Mouse (Mus musculus) telencephalon, adult 2 months (tissue): ENCODE data around the gene Acot1.
A peak's percentile ranks its signal among the peaks of the same experiment; 100 is the strongest.
"Not testable (repeated sequence)": the region's sequence is repeated elsewhere in the genome, so short reads cannot be mapped to it uniquely, and the experiment has no call there.

Source experiments
- DNase-seq: peaks from one replicate; pipeline ENCODE4 v3.0.0-alpha.2; 2011; ENCODE audit warnings: low read depth, low spot score

Gene Acot1

DNA sequence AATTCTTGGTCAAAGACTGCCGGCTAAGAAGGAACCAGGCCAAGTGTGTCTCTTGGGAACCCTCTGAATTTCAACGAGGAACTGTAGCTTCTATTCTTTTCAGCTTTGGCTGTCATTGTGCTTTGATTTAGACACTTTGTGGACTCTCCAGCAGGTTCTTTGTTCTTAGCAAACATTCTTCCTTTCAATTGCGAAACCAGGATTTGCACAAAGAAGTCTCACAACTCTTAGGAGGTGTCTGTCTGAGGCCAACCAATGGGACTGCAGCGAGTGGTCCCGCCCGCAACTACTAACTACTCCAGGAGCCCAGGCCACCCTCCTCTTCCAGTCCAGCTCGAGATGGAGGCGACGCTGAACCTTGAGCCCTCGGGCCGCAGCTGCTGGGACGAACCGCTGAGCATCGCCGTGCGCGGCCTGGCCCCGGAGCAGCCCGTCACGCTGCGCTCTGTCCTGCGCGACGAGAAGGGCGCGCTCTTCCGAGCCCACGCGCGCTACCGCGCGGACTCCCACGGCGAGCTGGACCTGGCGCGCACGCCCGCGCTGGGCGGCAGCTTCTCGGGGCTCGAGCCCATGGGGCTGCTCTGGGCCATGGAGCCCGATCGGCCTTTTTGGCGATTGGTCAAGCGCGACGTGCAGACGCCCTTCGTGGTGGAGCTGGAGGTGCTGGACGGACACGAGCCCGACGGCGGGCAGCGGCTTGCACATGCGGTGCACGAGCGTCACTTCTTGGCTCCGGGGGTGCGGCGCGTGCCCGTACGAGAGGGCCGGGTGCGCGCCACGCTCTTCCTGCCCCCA, at the start of gene Acot1:
Gene Acot1 (plus strand): TSS at position 320 of the 795 bp plus-strand sequence.
- not testable (repeated sequence) for DNase-seq

DNA sequence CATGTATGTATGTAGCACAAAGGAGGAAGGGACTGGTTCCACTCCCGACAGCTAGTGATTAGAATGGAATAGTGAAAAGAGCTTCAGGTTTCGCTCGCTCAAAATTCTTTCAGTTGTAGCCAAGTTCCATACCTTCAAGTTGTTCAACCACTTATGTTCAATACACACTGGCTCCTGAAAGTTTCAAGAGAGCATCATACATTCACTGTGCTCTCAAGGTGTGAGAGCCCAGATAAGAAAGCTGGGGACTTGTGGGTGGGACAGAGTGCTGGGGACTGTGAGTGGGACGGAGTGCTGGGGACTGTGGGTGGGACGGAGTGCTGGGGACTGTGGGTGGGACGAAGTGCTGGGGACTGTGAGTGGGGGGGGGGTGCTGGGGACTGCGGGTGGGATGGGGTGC, 44.1 kb upstream of the Acot1 start:
- no peak for DNase-seq

DNA sequence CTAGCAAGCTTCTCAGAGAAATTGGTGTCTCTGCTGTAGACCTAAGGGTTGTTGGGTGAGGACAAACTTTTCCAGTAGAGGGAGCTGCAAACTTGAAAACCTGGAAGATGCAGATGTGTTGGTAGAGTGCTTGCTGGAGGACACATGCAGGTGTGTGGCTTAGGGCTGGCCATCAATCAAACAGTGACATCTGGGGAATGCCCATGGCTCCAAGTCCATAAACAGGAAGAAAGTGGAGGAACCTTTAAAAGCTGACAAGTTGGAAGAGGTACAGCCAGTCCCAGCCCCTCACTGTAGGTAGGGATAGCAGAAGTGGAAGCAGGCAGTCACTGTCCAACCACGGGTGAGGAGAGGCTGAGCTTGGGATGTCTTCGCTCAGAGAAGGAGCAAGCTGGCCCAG, 37.2 kb upstream of the Acot1 start:
- no peak for DNase-seq

DNA sequence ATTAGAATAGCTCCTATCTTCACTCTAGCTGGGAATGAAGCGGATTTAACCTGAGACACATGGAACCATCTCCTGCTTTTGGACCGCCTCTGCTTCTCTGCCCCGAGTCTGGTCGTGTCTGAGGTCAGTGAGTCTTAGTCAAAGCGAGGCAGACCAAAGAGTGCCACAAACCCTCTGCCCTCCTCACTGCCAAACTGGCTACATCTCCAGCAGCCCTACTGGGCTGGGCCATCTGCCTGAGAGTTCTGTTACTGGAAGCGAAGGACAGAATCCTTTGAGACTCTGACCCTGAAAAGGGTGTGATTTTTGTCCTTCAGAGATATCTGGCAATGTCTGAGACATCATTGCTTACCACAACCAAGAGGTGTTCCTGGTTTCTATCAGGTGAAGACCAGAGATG, 30.4 kb upstream of the Acot1 start:
- no peak for DNase-seq

DNA sequence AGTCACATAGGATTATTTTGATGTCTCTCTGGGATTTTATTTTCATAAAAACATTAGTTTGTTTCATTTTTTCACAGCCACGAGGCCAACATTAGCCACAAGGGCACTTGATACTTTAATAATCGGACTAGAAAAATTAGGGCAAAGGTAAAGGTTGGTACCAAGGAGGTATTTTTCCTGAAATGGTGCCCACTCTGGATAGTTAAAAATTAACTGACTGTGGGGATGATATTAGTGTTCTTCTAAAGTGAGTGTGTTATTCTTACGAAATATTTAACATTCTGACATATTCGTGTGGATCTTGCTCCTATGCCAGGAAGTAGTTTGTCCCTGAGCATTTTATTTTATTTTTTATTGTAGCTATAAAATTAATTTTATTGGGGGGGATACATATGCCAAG, 27.7 kb upstream of the Acot1 start:
- no peak for DNase-seq

DNA sequence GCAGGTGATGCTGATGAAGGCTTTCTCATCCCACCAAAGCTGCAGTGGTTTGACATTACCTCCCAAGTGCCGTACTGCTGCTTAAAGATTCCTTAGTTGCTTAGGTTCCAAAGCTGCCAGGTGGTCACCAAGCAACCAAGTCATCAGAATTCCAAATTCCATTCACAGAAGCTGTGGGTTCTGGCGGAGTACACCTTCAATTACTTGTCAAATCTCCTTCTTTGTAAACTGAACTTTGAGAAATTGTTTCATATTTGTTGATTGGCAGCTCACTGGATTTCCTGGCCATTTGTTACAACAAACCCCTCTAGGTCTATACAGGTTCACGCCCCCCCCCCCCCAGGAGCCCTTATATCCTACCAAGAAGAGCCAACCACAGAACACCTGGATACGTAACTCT, 24.5 kb upstream of the Acot1 start, which contains the start of gene Heatr4:
Gene Heatr4 (minus strand): TSS at position 101 of the 400 bp plus-strand sequence.
- no peak for DNase-seq

DNA sequence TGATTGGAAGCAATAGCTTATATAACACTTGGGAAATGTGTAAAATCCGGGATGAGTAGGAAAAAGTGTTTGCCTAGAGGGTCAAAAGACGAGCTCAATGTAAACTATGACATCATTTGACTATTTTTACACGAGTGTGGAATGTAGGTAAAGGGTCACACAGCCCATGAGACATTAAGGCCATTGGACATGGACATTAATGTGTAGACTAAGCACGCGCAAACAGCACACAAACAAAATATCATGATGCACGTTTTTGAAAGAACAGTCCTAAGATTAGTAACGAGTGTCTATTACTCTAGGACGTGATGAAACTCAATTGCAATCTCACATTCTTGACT, 22.1 kb upstream of the Acot1 start:
- DNase-seq: no peak

DNA sequence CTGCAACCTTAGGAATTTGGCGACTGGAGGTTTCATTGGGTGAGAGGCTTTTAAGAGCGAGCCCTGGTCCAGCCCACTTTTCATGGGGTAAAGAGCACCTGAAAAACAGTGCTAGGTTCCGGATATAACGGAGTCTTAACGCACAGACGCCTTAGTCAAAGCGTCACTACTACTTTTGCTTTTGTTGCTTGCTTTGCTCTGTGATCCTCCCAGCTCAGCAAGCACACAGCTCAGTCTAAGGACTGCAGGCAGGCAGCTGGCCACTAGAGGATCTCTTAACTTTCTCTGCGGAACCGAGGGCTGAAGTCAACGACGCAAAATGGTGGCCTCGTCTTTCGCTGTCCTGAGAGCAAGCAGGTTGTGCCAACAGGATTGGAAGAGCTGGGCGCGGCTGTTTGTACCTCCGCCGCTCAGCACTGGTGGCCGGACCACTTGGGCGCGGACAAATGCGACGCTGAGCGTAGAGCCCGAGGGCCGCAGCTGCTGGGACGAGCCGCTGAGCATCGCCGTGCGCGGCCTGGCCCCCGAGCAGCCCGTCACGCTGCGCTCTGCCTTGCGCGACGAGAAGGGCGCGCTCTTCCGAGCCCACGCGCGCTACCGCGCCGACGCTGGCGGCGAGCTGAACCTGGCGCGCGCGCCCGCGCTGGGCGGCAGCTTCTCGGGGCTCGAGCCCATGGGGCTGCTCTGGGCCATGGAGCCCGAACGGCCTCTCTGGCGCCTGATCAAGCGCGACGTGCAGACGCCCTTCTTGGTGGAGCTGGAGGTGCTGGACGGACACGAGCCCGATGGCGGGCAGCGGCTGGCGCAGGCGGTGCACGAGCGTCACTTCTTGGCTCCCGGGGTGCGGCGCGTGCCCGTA, 21.5 kb upstream of the Acot1 start, which contains the start of gene Acot2:
Gene Acot2 (plus strand): TSS at position 279 of the 859 bp plus-strand sequence.
- peak; percentile 88 for DNase-seq

DNA sequence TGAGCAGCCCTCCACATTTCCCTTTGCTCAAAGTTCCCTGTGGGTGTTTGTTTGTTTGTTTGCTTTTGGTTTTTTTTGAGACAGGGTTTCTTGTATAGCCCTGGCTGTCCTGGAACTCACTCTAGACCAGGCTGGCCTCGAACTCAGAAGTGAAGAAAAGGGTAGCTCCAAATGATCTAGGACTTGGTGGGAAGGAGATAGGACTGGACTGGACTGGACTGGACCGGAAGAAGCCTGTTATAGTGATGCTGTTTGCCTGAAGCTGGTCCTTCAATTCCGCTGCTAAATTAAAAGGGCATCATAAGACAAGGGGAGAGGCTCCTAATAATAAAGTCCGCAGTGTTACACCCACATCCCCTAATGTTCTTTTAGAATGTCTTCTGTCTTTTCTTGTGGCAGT, 20.8 kb upstream of the Acot1 start:
- no peak for DNase-seq

DNA sequence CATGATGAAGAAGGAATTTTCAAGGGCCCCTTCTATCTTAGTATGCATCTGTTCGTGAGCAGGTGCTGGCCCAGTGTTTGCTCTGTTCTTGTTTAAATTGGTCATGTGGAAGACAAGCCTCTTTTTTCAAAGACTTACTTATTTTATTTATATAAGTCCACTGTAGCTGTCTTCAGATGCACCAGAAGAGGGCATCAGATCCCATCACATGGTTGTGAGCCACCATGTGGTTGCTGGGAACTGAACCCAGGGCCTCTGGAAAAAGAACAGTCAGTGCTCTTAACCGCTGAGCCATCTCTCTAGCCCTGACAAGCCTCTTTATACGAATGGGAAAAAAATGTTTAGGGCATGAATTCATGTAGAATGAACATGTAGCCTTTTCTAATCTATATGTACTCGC, 19.9 kb upstream of the Acot1 start:
- no peak for DNase-seq

DNA sequence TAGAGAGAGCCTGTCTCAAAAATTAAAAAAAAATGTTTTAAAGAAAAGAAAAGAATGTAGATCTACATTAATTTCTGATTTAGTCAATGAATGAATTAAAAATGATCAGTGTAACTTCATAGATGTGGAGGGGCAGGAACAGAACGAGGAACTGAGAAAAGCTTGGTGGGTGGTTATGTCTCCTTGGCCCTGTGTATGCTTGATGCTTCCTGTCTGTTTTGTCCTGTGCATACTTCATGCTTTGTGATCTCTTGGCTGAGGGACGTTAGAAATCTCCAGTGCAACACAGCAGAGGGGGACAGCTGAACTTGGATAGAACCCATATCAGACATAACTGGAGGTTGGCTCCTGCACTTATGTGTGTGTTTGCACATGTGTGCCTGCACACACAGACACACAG, 12.1 kb upstream of the Acot1 start:
- no peak for DNase-seq

DNA sequence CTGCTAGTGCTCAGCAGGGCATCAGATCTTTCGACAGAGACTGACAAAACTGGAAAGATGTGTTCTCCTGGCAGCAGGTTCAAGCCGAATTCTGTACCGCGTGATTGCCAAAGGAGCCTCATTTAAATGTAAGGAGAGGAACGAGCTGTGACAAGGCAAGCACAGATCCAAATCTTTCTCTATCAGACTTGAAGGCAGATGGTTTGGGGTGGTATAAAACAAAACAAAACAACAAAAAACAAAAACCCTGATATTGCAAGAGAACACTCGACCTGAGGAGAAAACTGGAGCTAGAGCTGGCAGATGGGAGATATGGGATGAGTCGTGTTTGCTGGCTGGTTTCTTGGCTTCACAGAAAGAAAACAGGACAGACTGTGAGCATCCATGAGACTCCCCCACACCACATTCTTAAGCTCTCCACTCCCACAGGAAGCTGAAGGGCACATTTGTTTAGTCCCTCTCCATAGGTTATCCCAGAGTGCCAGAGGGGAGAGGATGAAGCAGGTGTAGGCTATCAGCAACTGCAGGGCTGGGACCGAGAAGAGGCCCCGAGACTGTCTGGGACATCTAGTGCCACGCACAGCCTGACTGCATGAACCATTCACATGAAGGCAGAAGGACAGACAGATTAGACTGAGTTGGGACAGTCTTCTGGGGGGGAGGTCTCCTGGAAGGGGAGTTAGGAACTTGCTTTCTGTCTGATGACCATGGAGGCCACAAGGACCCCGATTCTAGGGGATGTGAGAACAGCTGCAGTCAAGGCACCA, 10.8 kb upstream of the Acot1 start:
- peak; percentile 75 for DNase-seq

DNA sequence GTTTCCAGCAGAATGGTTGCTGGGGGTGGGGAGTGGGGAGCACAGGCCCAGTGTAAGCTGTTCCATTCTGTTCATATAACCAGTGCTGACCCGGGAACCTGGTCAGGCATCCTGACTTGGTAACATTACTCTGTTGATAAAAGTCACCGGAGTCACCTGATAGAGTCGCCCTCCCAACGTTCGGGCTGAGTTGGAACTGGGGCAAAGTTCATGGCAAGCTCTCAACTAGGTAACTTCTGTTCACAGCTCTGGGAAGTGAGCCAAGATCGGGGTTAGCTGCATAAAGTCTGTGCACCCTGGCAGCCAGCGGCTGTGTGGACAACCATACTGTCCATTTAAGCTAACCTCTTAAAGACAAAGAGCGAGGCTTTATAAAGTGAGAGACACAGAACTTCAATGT, 10.1 kb upstream of the Acot1 start:
- DNase-seq: not testable (repeated sequence)

DNA sequence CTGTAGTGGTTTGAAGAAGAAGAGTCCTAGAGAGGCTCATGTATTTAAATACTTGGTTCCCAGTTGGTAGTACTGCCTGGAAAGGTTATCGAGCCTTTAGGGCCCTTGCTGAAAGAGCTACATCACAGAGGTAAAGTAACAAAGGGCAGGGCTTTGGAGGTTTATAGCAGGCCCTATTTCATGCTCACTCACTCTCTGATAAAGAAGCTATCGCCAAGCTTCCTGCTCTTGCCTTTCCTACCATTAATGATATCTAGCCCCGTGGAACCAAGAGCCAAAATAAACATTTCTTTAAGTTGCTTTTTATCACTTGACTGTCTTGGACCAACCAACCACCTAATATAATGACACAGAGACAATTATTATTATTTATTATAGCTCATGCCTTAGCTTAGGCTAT, 8.9 kb upstream of the Acot1 start:
- no peak for DNase-seq

DNA sequence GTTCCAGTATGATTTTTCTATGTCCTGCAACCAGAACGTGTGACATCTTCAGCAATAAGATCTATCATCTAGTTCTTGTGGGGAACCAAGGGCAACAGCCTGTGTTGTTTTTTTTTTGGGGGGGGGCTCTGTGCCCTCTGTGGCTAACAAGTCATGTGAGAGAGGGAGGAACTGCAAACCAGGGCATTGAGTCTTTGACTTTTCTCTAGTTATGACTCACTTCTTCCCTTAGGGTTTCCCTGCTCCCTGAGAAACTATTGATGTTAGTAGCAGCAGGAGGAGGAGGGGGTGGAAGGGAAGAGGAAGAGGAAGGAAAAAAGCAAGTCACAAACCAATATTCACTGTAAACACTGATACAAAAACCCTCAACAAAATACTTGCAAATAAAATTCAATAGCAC, 5.4 kb upstream of the Acot1 start:
- DNase-seq: no peak

DNA sequence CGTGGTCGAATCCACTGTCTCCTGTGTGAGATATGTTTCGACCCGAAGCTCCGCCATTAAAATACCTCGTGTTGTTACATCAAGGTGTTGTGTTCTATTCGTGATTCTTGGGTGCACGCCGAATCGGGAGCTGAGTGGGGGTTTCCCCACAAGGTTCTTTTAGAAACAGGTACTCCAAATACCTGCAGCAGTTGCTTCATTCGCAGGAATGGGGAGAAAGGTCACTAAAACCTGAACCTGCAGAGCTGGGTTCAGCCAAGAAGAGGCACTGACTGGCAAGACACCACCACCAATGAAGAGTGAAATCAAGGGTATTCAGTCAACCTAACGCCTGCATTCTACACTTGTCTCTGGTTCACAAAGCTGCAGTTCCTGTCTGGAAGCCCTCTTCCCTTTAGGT, 1.0 kb upstream of the Acot1 start:
- no peak for DNase-seq

DNA sequence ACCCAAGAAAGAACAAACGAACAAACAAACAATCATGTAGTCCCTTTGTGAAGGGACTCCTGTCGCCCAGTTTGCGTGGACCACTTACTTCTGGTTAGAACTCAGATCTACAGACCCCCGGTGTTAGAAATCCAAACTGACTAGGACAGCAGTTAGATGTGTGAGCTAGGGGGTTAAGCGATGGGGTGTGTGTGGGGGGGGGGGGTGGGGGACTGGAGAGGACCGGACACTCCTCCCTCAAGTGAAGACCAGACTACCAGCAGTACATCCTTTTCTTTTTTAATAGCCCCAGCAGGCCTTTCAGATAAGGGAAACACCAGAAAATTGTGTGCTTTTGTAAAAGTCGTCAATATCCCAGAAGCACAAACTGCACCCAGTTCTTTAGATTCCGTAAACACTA, 561 bp upstream of the Acot1 start:
- no peak for DNase-seq

DNA sequence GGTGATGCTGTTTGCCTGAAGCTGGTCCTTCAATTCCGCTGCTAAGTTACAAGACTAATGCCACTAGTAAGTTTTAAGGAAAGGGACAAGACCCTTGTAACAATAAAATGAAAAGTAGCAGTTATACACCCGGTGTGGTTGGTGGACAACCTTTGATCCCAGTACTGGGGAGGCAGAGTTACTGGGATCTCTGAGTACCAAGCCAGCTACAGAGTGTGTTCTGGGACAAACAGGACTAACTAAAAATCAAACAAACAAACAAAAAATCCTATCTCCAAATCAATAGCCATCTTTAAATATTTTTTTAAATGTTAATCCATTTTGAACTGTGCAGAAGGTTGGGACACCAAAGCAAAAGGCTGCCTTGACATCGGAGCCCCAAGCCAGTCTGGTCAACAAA, 911 bp downstream of the Acot1 start:
- DNase-seq: no peak

DNA sequence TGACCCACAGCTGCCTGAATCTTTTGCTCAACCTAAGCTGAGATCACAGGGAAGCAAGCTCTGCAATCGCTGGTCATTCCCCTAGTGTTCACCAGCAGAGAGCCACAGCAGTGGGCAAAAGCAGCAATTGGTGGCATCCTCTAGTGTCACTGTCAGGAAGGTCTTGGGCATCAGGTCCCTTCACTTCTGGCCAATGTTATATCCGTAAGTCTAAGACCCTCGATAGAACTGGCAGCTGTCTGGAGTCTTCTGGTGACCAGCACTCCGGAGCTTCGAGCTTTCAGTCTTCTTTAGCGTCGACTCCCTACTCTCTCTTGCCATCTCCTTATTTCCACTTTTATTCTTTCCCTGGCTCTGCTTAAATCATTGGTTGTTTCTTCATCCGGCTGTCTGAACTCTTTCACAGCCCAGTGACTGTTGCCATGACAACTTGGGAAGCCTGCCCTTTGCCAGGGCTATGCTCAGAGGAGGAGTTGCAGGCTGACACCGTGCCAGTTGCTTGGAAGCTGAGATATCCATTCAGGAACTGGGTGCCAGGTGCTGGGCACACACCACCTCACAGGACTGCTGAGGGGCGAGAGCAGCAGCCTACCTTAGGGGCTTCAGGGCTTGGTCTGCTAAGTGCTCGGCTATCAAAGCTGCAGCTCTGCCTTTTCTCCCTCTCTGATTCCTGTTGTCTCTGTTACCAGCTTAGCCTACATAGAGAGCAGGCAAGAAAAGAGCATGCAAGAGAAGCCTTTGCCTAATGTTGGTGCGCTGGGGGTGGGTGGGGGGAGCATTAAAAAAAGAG, 2.2 kb downstream of the Acot1 start:
- DNase-seq: peak; percentile 60

DNA sequence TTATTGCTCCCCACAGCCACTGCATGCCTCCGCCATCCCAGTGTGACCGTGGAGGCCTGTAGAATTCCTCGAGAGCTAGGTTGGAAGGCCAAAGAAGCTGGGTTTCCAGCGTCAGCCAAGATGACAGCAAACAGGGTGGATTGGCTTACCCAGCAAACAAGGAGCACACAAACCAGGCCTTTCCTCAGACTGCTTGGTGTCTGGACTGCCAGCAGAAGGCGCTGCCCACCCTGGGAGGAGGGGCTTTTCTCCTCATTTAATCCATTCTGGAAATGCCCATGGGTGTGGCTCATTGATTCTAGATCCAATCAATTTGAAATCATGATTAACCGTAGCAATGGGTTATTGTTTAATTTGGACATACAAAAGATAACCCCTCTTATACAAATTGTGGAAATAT, 3.8 kb downstream of the Acot1 start:
- no peak for DNase-seq

DNA sequence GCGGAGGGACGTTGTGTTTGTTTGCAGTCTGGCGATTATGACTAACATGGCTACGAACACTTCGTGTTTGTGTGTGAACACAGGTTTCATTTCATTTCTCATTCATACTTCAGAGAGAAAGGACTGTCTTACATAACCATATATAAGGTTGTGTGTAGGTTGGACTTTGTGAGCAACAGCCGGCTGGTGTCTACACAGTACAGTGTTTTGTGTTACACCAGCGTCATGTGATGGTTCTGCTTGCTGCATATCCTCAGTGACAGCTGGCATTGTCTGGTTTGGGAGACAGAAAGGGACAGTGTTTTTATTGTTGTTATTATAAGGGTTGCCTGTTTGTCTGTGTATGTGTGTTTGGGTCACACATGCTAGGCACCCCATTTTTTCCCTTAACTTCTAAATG, 4.4 kb downstream of the Acot1 start:
- peak; percentile 60 for DNase-seq
